Mouse (Mus musculus) erythroblast, embryonic 14.5 days (primary cell): ENCODE measurements around the gene Eif4b. TPM values are rescaled to one million over a fixed set of nuclear protein-coding genes. Genes with fewer than 3 reads are reported as not detected.

Experiments used
- H3K27me3 ChIP-seq: 2 replicates; pipeline ENCODE4 v1.6.1; 2012; ENCODE audit warnings: inconsistent platforms; ENCODE audit not compliant: control insufficient read depth
- H3K36me3 ChIP-seq: 2 replicates; pipeline ENCODE4 v1.6.1; 2012; ENCODE audit warnings: mild to moderate bottlenecking, inconsistent platforms; ENCODE audit not compliant: control insufficient read depth
- H3K4me1 ChIP-seq: 2 replicates; pipeline ENCODE4 v1.6.1; 2012; ENCODE audit warnings: inconsistent platforms; ENCODE audit not compliant: control insufficient read depth
- H3K4me3 ChIP-seq: replicated peaks from 2 replicates; pipeline ENCODE3; 2012; ENCODE audit warnings: moderate library complexity, mild to moderate bottlenecking, inconsistent platforms
- H3K9me3 ChIP-seq: 2 replicates; pipeline ENCODE4 v1.6.1; 2012; ENCODE audit warnings: low read length, inconsistent platforms, mixed read lengths; ENCODE audit not compliant: control insufficient read depth
- GATA1 ChIP-seq: IDR thresholded peaks from 2 replicates; pipeline ENCODE4 v1.6.1; 2012; ENCODE audit warnings: low read length, inconsistent platforms, mixed read lengths
- TAL1 ChIP-seq: IDR thresholded peaks from 3 replicates; pipeline ENCODE4 v1.6.1; 2012; ENCODE audit warnings: low read length, inconsistent platforms, mixed read lengths
- polyA plus RNA-seq: library from polyadenylated mRNA; stranded (reverse); fragments of >175 nt; gene quantifications from 2 replicates; pipeline ENCODE4 v1.2.3, GENCODE M21; 2012

Eif4b gene
- polyA plus RNA-seq, 1 experiment = 8.3 TPM

GRCm38 (mm10) chr15:102099771-102100160, 26.2 kb downstream of the Eif4b start:
- peaks cover 55% of the 10 kb centered on the region for H3K27me3 ChIP-seq

GRCm38 (mm10) chr15:102100161-102100981, 26.8 kb downstream of the Eif4b start, which contains the start of gene Tns2:
TSS of gene Tns2 (plus strand) at chr15:102100413.
- H3K4me1 ChIP-seq = peaks cover 30% of the 10 kb centered on the region
- H3K9me3 ChIP-seq = no peaks in the 10 kb centered on the region
- peak within 1 kb of the TSS; percentile 62 for H3K4me3 ChIP-seq
- peaks cover 62% of the 10 kb centered on the region for H3K27me3 ChIP-seq
- peaks cover 33% of the 10 kb centered on the region for H3K36me3 ChIP-seq
- no peak for TF ChIP-seq TAL1
- TF ChIP-seq GATA1 = no peak

More at GRCm38 (mm10) chr15:102099771-102100160, 26.2 kb downstream of the Eif4b start:
- Histone ChIP-seq H3K4me3 (peak overlapping the region; percentile 62), H3K9me3 (no peaks in the 10 kb centered on the region), H3K36me3 (peaks cover 39% of the 10 kb centered on the region), H3K4me1 (peaks cover 30% of the 10 kb centered on the region)
- TF ChIP-seq GATA1 = no peak

- H3K36me3 ChIP-seq = peaks cover 25% of the 10 kb centered on the region
- peaks cover 30% of the 10 kb centered on the region for H3K4me1 ChIP-seq
- H3K27me3 ChIP-seq = peaks cover 69% of the 10 kb centered on the region
- peak overlapping the region; percentile 62 for H3K4me3 ChIP-seq
- TF ChIP-seq GATA1 = no peak
- no peaks in the 10 kb centered on the region for H3K9me3 ChIP-seq
Observed at GRCm38 (mm10) chr15:102100996-102101671, 27.6 kb downstream of the Eif4b start.

- H3K9me3 ChIP-seq = no peaks in the 10 kb centered on the region
- H3K4me3 ChIP-seq = no peak overlapping the region
- H3K27me3 ChIP-seq = peaks cover 77% of the 10 kb centered on the region
- H3K36me3 ChIP-seq = peaks cover 19% of the 10 kb centered on the region
- peaks cover 33% of the 10 kb centered on the region for H3K4me1 ChIP-seq
- TF ChIP-seq GATA1 (no peak), TAL1 (no peak)
Observed at GRCm38 (mm10) chr15:102101672-102102541, 28.3 kb downstream of the Eif4b start.

- Histone ChIP-seq H3K36me3 (peaks cover 13% of the 10 kb centered on the region), H3K27me3 (peaks cover 83% of the 10 kb centered on the region), H3K9me3 (no peaks in the 10 kb centered on the region), H3K4me3 (peak overlapping the region; percentile 29), H3K4me1 (peaks cover 40% of the 10 kb centered on the region)
- TF ChIP-seq TAL1 = no peak
- TF ChIP-seq GATA1 = no peak
Observed at GRCm38 (mm10) chr15:102102548-102103121, 29.1 kb downstream of the Eif4b start.

GRCm38 (mm10) chr15:102103371-102103946, 29.9 kb downstream of the Eif4b start:
- Histone ChIP-seq H3K27me3 (peaks cover 86% of the 10 kb centered on the region), H3K4me1 (peaks cover 44% of the 10 kb centered on the region), H3K4me3 (peak overlapping the region; percentile 29), H3K9me3 (no peaks in the 10 kb centered on the region), H3K36me3 (peaks cover 5% of the 10 kb centered on the region)
- no peak for TF ChIP-seq TAL1
- TF ChIP-seq GATA1 = no peak

GRCm38 (mm10) chr15:102103947-102104555, 30.5 kb downstream of the Eif4b start:
- Histone ChIP-seq H3K36me3 (peaks cover 3% of the 10 kb centered on the region; the same call in 1 of the 2 replicates), H3K4me1 (peaks cover 44% of the 10 kb centered on the region), H3K4me3 (no peak overlapping the region), H3K9me3 (no peaks in the 10 kb centered on the region), H3K27me3 (peaks cover 86% of the 10 kb centered on the region)
- TF ChIP-seq GATA1 (no peak), TAL1 (no peak)

- H3K4me1 ChIP-seq = peaks cover 38% of the 10 kb centered on the region
- H3K36me3 ChIP-seq = no peaks in the 10 kb centered on the region
- H3K27me3 ChIP-seq = peaks cover 77% of the 10 kb centered on the region
- no peak for TF ChIP-seq GATA1
- TF ChIP-seq TAL1 = no peak
- H3K4me3 ChIP-seq = no peak overlapping the region
- no peaks in the 10 kb centered on the region for H3K9me3 ChIP-seq
Observed at GRCm38 (mm10) chr15:102105360-102105759, 31.8 kb downstream of the Eif4b start.
